In genomic region chr3:18453986-18454291, GRCm38 (mm10) we compare ENCODE assay signal across 17 mouse cellular contexts.
DNase-seq lines count a peak whose midpoint lies in the region; ATAC-seq lines count a peak whose summit lies in the region.
"Had no signal": no experiment of that assay in that cellular context is flagged by ENCODE, and none has a peak within 500 bp of the region (broad histone marks: within the 10 kb centered on the region; RNA-seq: fewer than 3 reads in every experiment).

No protein-coding gene starts in this region.

- H3K4me3 ChIP-seq in hindbrain, embryonic 11.5 days (ENCODE audit: low read depth, low read length), result no peak overlapping the region
- H3K4me3 ChIP-seq in hindbrain, embryonic 10.5 days, result no peak overlapping the region
- H3K4me3 ChIP-seq in forebrain, embryonic 13.5 days, result no peak overlapping the region
- H3K4me3 ChIP-seq in hindbrain, embryonic 16.5 days (ENCODE audit: low read length), result no peak overlapping the region
- no peak overlapping the region for H3K4me3 ChIP-seq in neural tube, embryonic 12.5 days
- H3K4me3 ChIP-seq: gastrocnemius, adult 2 months; heart, adult 2 months; stomach, embryonic 15.5 days had no signal

- no peaks in the 10 kb centered on the region for H3K4me1 ChIP-seq in hindbrain, embryonic 11.5 days (replicated peaks; ENCODE audit: control insufficient read depth, insufficient read depth, low read length)
- H3K4me1 ChIP-seq in hindbrain, embryonic 10.5 days (replicated peaks), result 0 out of 2 replicates have a peak, but pooled peaks cover 4% of the 10 kb centered on the region
- H3K4me1 ChIP-seq in forebrain, embryonic 13.5 days, result peaks cover 18% of the 10 kb centered on the region
- H3K4me1 ChIP-seq in hindbrain, embryonic 16.5 days (ENCODE audit: control insufficient read depth, insufficient read depth, low read depth, low read length), result no peaks in the 10 kb centered on the region
- H3K4me1 ChIP-seq in neural tube, embryonic 12.5 days, result no peaks in the 10 kb centered on the region
- H3K4me1 ChIP-seq: stomach, embryonic 15.5 days had no signal

- WGBS in hindbrain, embryonic 11.5 days, result 57% methylated on average over 2 of the region's 2 CpGs
- WGBS in hindbrain, embryonic 10.5 days, result 75% methylated on average over 2 of the region's 2 CpGs
- WGBS in forebrain, embryonic 13.5 days, result 2% methylated on average over 2 of the region's 2 CpGs
- WGBS in hindbrain, embryonic 16.5 days, result 21% methylated on average over 2 of the region's 2 CpGs
- WGBS in neural tube, embryonic 12.5 days, result 44% methylated on average over 2 of the region's 2 CpGs

- H3K36me3 ChIP-seq in hindbrain, embryonic 11.5 days (ENCODE audit: control insufficient read depth, insufficient read depth, low read length), result no peaks in the 10 kb centered on the region
- H3K36me3 ChIP-seq in hindbrain, embryonic 10.5 days, result no peaks in the 10 kb centered on the region
- H3K36me3 ChIP-seq in forebrain, embryonic 13.5 days (ENCODE audit: poor library complexity, severe bottlenecking), result no peaks in the 10 kb centered on the region
- no peaks in the 10 kb centered on the region for H3K36me3 ChIP-seq in hindbrain, embryonic 16.5 days (ENCODE audit: control insufficient read depth, insufficient read depth, low read length)
- no peaks in the 10 kb centered on the region for H3K36me3 ChIP-seq in neural tube, embryonic 12.5 days
- H3K36me3 ChIP-seq: G1E; stomach, embryonic 15.5 days had no signal

- no peaks in the 10 kb centered on the region for H3K27me3 ChIP-seq in hindbrain, embryonic 11.5 days (ENCODE audit: control insufficient read depth, insufficient read depth, low read length)
- no peaks in the 10 kb centered on the region for H3K27me3 ChIP-seq in hindbrain, embryonic 10.5 days (ENCODE audit: insufficient read depth, poor library complexity, severe bottlenecking)
- no peaks in the 10 kb centered on the region for H3K27me3 ChIP-seq in forebrain, embryonic 13.5 days
- no peaks in the 10 kb centered on the region for H3K27me3 ChIP-seq in hindbrain, embryonic 16.5 days (replicated peaks; ENCODE audit: control insufficient read depth, insufficient read depth, low read length)
- no peaks in the 10 kb centered on the region for H3K27me3 ChIP-seq in neural tube, embryonic 12.5 days (replicated peaks)
- H3K27me3 ChIP-seq: stomach, embryonic 15.5 days had no signal

- DNase-seq in hindbrain, embryonic 11.5 days (ENCODE audit: low spot score), result no peak
- DNase-seq in hindbrain, embryonic 10.5 days (ENCODE audit: low spot score), result no peak
- DNase-seq in spleen, postnatal 4 days (ENCODE audit: low spot score in 2 of 2), result no peak
- no peak for DNase-seq in right cerebral cortex, adult 18-20 months
- DNase-seq: adrenal gland, postnatal 36 days; gastrocnemius, adult 2 months; heart, adult 2 months; kidney, adult 18-20 months; kidney, postnatal 25 days; lung, postnatal 36 days had no signal

- no peak overlapping the region for H3K9ac ChIP-seq in hindbrain, embryonic 11.5 days (ENCODE audit: low read depth, low read length)
- no peak overlapping the region for H3K9ac ChIP-seq in forebrain, embryonic 13.5 days
- H3K9ac ChIP-seq in hindbrain, embryonic 16.5 days (ENCODE audit: low read depth, low read length), result no peak overlapping the region
- no peak overlapping the region for H3K9ac ChIP-seq in neural tube, embryonic 12.5 days
- H3K9ac ChIP-seq: stomach, embryonic 15.5 days had no signal

- H3K9me3 ChIP-seq in hindbrain, embryonic 11.5 days (ENCODE audit: control insufficient read depth, low read length), result no peaks in the 10 kb centered on the region
- H3K9me3 ChIP-seq in hindbrain, embryonic 10.5 days, result no peaks in the 10 kb centered on the region
- H3K9me3 ChIP-seq in forebrain, embryonic 13.5 days (replicated peaks), result no peaks in the 10 kb centered on the region
- H3K9me3 ChIP-seq in hindbrain, embryonic 16.5 days (ENCODE audit: control insufficient read depth, low read length), result no peaks in the 10 kb centered on the region
- H3K9me3 ChIP-seq in neural tube, embryonic 12.5 days, result no peaks in the 10 kb centered on the region
- H3K9me3 ChIP-seq: G1E; stomach, embryonic 15.5 days had no signal

- H3K4me2 ChIP-seq in hindbrain, embryonic 11.5 days (replicated peaks; ENCODE audit: low read depth, low read length), result no peak overlapping the region
- H3K4me2 ChIP-seq in forebrain, embryonic 13.5 days, result no peak overlapping the region
- no peak overlapping the region for H3K4me2 ChIP-seq in hindbrain, embryonic 16.5 days (ENCODE audit: low read length)
- H3K4me2 ChIP-seq in neural tube, embryonic 12.5 days (replicated peaks), result no peak overlapping the region
- H3K4me2 ChIP-seq: stomach, embryonic 15.5 days had no signal

- peak; percentile 57; the same call in 1 of the 2 replicates for ATAC-seq in hindbrain, embryonic 11.5 days (ENCODE audit: low FRiP score)
- ATAC-seq in forebrain, embryonic 13.5 days, result peak; percentile 67
- ATAC-seq in hindbrain, embryonic 16.5 days, result peak; percentile 40; the same call in 1 of the 2 replicates
- ATAC-seq in neural tube, embryonic 12.5 days (ENCODE audit: low FRiP score, low read depth), result peak; percentile 51
- no peak for ATAC-seq in cerebellum, adult (ENCODE audit: insufficient number of reproducible peaks, low FRiP score, low TSS enrichment)
- ATAC-seq: CD4-positive, CD25-positive, alpha-beta regulatory T cell, adult 4 months had no signal

- H3K27ac ChIP-seq in hindbrain, embryonic 11.5 days (ENCODE audit: low read depth, low read length), result no peak overlapping the region
- no peak overlapping the region for H3K27ac ChIP-seq in hindbrain, embryonic 10.5 days
- 0 out of 2 replicates have a peak overlapping the region, but pooled peaks have one; percentile 35 for H3K27ac ChIP-seq in forebrain, embryonic 13.5 days
- no peak overlapping the region for H3K27ac ChIP-seq in hindbrain, embryonic 16.5 days (ENCODE audit: low read depth, low read length)
- H3K27ac ChIP-seq in neural tube, embryonic 12.5 days, result no peak overlapping the region
- H3K27ac ChIP-seq: gastrocnemius, adult 2 months; heart, adult 2 months; stomach, embryonic 15.5 days had no signal
